Mouse (Mus musculus) small intestine, adult 10 weeks (tissue): ENCODE data around the gene Gp5. TPM values are rescaled to one million over a fixed set of nuclear protein-coding genes. Genes with fewer than 3 reads are reported as not detected.

Experiments
- polyA plus RNA-seq: library from polyadenylated mRNA; stranded (reverse); fragments of 350-450 nt; fragmentation: Illumina TruSeq; extraction: RNeasy Lipid Tissue Mini Kit (QIAGEN cat#74804); gene quantifications from one replicate; pipeline ENCODE4 v1.2.3, GENCODE M21; 2014; ENCODE audit warnings: low replicate concordance

The Gp5 gene
- not detected for polyA plus RNA-seq

GRCm38 (mm10) chr16:30310647-30311046, at the start of gene Gp5:
Gene Gp5, minus strand, starts transcription at chr16:30310779.

GRCm38 (mm10) chr16:30282844-30283495, 27.6 kb downstream of the Gp5 start, which contains the start of gene Lrrc15:
Gene Lrrc15, minus strand, starts transcription at chr16:30283256.

GRCm38 (mm10) chr16:30267359-30267758, 43.2 kb downstream of the Gp5 start, which contains the start of gene Cpn2:
Gene Cpn2, minus strand, starts transcription at chr16:30267499.

Other genes starting within 250 kb of the Gp5 start
- 47.1 TPM for gene Hes1, start 246.4 kb downstream of the Gp5 start, polyA plus RNA-seq
- gene Cpn2, start 43.3 kb downstream of the Gp5 start, polyA plus RNA-seq = not detected
- gene Lrrc15, start 27.5 kb downstream of the Gp5 start, polyA plus RNA-seq = not detected
- gene Atp13a3, start 95.2 kb upstream of the Gp5 start, polyA plus RNA-seq = 115 TPM
- gene Tmem44, start 240.1 kb upstream of the Gp5 start, polyA plus RNA-seq = 0.52 TPM